Mouse (Mus musculus): ENCODE measurements around the gene Prrc2b. TPM values are rescaled to one million over a fixed set of nuclear protein-coding genes. Genes with fewer than 3 reads are reported as not detected.

Prrc2b gene
- total RNA-seq, 2 experiments from 2014 or later = 259 to 266 TPM

- no peak for DNase-seq (ENCODE audit: low spot score in 2 of 2)
Measured at GRCm38 (mm10) chr2:32220021-32220420, 69.1 kb downstream of the Prrc2b start.

- no peak for DNase-seq (ENCODE audit: low spot score in 2 of 2)
Measured at GRCm38 (mm10) chr2:32220969-32221368, 70.1 kb downstream of the Prrc2b start.

- DNase-seq (ENCODE audit: low spot score in 2 of 2) = no peak
Measured at GRCm38 (mm10) chr2:32221577-32221976, 70.7 kb downstream of the Prrc2b start.

- no peak for DNase-seq (ENCODE audit: low spot score in 2 of 2)
Measured at GRCm38 (mm10) chr2:32222057-32222456, 71.2 kb downstream of the Prrc2b start.

- DNase-seq (ENCODE audit: low spot score in 2 of 2) = no peak
Measured at GRCm38 (mm10) chr2:32235433-32235832, 84.6 kb downstream of the Prrc2b start.

GRCm38 (mm10) chr2:32235886-32236759, 85.2 kb downstream of the Prrc2b start, which contains the start of gene Pomt1:
Gene Pomt1 (plus strand): TSS chr2:32236590.
- peak; percentile 85 to 93 for DNase-seq (ENCODE audit: low spot score in 2 of 2)

GRCm38 (mm10) chr2:32236760-32237487, 86.0 kb downstream of the Prrc2b start:
- DNase-seq (ENCODE audit: low spot score in 2 of 2) = peak; percentile 23 to 39

GRCm38 (mm10) chr2:32237571-32237970, 86.7 kb downstream of the Prrc2b start:
- DNase-seq (ENCODE audit: low spot score in 2 of 2) = no peak

- no peak for DNase-seq (ENCODE audit: low spot score in 2 of 2)
Measured at GRCm38 (mm10) chr2:32238708-32239435, 88.0 kb downstream of the Prrc2b start.

GRCm38 (mm10) chr2:32240591-32240990, 89.7 kb downstream of the Prrc2b start:
- DNase-seq (ENCODE audit: low spot score in 2 of 2) = no peak

GRCm38 (mm10) chr2:32242986-32243385, 92.1 kb downstream of the Prrc2b start:
- no peak for DNase-seq (ENCODE audit: low spot score in 2 of 2)

GRCm38 (mm10) chr2:32246741-32247140, 95.9 kb downstream of the Prrc2b start:
- no peak for DNase-seq (ENCODE audit: low spot score in 2 of 2)

- no peak for DNase-seq (ENCODE audit: low spot score in 2 of 2)
Measured at GRCm38 (mm10) chr2:32248377-32249361, 97.8 kb downstream of the Prrc2b start.

GRCm38 (mm10) chr2:32251791-32252527, 101.1 kb downstream of the Prrc2b start:
- DNase-seq (ENCODE audit: low spot score in 2 of 2) = no peak

- no peak for DNase-seq (ENCODE audit: low spot score in 2 of 2)
Measured at GRCm38 (mm10) chr2:32252658-32253057, 101.8 kb downstream of the Prrc2b start.

GRCm38 (mm10) chr2:32253352-32253751, 102.5 kb downstream of the Prrc2b start:
- DNase-seq (ENCODE audit: low spot score in 2 of 2) = no peak

GRCm38 (mm10) chr2:32254563-32254962, 103.7 kb downstream of the Prrc2b start:
- no peak for DNase-seq (ENCODE audit: low spot score in 2 of 2)

GRCm38 (mm10) chr2:32256273-32256672, 105.4 kb downstream of the Prrc2b start:
- DNase-seq (ENCODE audit: low spot score in 2 of 2) = no peak

GRCm38 (mm10) chr2:32258887-32259533, 108.1 kb downstream of the Prrc2b start:
- DNase-seq (ENCODE audit: low spot score in 2 of 2) = no peak

Data from left cerebral cortex, adult 18-20 months (tissue).